Mouse (Mus musculus) hindbrain, embryonic 14.5 days (tissue): ENCODE data around the gene Csde1. TPM values are rescaled to one million over a fixed set of nuclear protein-coding genes. Genes with fewer than 3 reads are reported as not detected.

ENCODE experiments used
- ATAC-seq: fragments of 200-750 bp; cut with Nextera tagmentation; 2 replicates; pipeline ENCODE4 v1.8.0; 2017; ENCODE audit warnings: moderate number of reproducible peaks, mild to moderate bottlenecking, moderate TSS enrichment, moderate library complexity; ENCODE audit not compliant: low FRiP score
- DNase-seq: peaks from one replicate; pipeline ENCODE4 v3.0.0-alpha.2; 2015; ENCODE audit warnings: low spot score
- H3K27ac ChIP-seq: fragments of 300-500 bp; sonication (generic); 2 replicates; pipeline ENCODE4 v1.5.1; 2014; ENCODE audit warnings: mild to moderate bottlenecking, moderate library complexity
- H3K27me3 ChIP-seq: fragments of 300-500 bp; sonication (generic); 2 replicates; pipeline ENCODE4 v1.6.1; 2014; ENCODE audit warnings: mild to moderate bottlenecking, low read length, mixed read lengths; ENCODE audit not compliant: control insufficient read depth, insufficient read depth
- H3K36me3 ChIP-seq: fragments of 300-500 bp; sonication (generic); replicated peaks from 2 replicates; pipeline ENCODE4 v1.6.1; 2014; ENCODE audit not compliant: control insufficient read depth, insufficient read depth
- H3K4me1 ChIP-seq: fragments of 300-500 bp; sonication (generic); replicated peaks from 2 replicates; pipeline ENCODE4 v1.6.1; 2014; ENCODE audit warnings: antibody characterized with exemption, low read length, mixed read lengths; ENCODE audit not compliant: control insufficient read depth, insufficient read depth
- H3K4me2 ChIP-seq: fragments of 300-500 bp; sonication (generic); replicated peaks from 2 replicates; pipeline ENCODE4 v1.6.1; 2014; ENCODE audit warnings: mild to moderate bottlenecking, moderate library complexity
- H3K4me3 ChIP-seq: fragments of 300-500 bp; sonication (generic); replicated peaks from 2 replicates; pipeline ENCODE4 v1.5.1; 2014; ENCODE audit warnings: mild to moderate bottlenecking, low read length
- H3K9ac ChIP-seq: fragments of 300-500 bp; sonication (generic); 2 replicates; pipeline ENCODE4 v1.6.1; 2014
- H3K9me3 ChIP-seq: fragments of 300-500 bp; sonication (generic); 2 replicates; pipeline ENCODE4 v1.6.1; 2016; ENCODE audit warnings: low read length; ENCODE audit not compliant: control insufficient read depth
- WGBS: fragments of 180-500 bp; shearing (Covaris S2); extraction: QIAGEN DNeasy Blood & Tissue Kit; methylation state at CpG from one replicate; pipeline ENCODE4 v1.1.7; 2014; 5-methylcytosine and 5-hydroxymethylcytosine counted together
- polyA plus RNA-seq: library from polyadenylated mRNA; unstranded; fragments of >200 nt; fragmentation: Nextera tagmentation; extraction: Ambion mirVana; gene quantifications from 2 replicates; pipeline ENCODE4 v1.2.1, GENCODE M21; 2014

The Csde1 gene
- polyA plus RNA-seq, 1 experiment from 2014 or later: 429 TPM

DNA sequence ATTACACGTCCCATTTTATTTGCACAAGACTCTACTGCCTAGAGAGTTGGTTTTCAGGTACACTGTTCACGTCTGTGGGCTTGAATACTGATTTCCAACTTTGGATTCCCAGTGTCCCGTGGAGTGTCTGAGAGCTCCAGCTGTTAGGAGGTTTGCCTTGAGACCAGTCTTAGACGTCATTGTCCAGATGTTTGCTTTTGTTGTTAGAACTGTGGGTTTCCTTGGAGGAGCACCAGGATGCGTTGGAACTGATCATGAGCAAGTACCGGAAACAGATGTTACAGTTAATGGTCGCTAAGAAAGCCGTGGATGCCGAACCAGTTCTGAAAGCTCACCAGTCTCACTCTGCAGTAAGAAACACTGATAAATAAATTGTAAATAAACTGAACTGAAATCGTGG is 23.2 kb upstream of the Csde1 start:
- DNase-seq: no peak
- 81% methylated on average over 10 of the region's 10 CpGs for WGBS

DNA sequence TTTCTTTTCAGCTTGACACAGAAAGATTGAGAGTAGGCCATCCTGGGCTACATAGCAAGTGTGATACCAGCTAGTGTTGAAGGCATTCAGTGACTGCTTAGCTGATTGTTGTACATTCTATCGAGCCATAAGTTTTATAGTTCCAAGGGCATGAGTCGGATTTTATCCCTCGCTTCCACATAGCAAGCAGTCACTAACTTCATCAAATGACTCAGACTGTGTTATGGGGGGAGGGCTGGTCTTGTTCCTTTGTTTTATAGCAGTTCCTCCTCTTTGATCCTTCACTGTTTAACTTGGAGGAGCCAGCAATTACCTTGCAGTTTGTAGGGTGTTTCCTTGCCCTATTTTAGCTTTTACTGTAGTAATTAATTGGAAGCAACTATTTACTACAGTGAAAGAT is 22.6 kb upstream of the Csde1 start:
- H3K4me1 ChIP-seq: peaks cover 12% of the 10 kb centered on the region
- H3K9me3 ChIP-seq: no peaks in the 10 kb centered on the region
- H3K9ac ChIP-seq: no peak overlapping the region
- H3K27me3 ChIP-seq: no peaks in the 10 kb centered on the region
- ATAC-seq: no peak
- WGBS: 93% methylated on average over 3 of the region's 3 CpGs
- peak overlapping the region; percentile 58; the same call in 1 of the 2 replicates for H3K4me2 ChIP-seq
- H3K4me3 ChIP-seq: no peak overlapping the region
- H3K27ac ChIP-seq: no peak overlapping the region
- peaks cover 53% of the 10 kb centered on the region for H3K36me3 ChIP-seq
- DNase-seq: no peak

More for the DNA sequence above, 23.2 kb upstream of the Csde1 start:
- peak overlapping the region; percentile 58 for H3K4me2 ChIP-seq
- no peak for ATAC-seq
- no peaks in the 10 kb centered on the region for H3K9me3 ChIP-seq
- no peak overlapping the region for H3K27ac ChIP-seq
- H3K9ac ChIP-seq: no peak overlapping the region
- peaks cover 48% of the 10 kb centered on the region for H3K36me3 ChIP-seq
- no peaks in the 10 kb centered on the region for H3K27me3 ChIP-seq
- peaks cover 12% of the 10 kb centered on the region for H3K4me1 ChIP-seq
- no peak overlapping the region; the same call in 1 of the 2 replicates for H3K4me3 ChIP-seq

DNA sequence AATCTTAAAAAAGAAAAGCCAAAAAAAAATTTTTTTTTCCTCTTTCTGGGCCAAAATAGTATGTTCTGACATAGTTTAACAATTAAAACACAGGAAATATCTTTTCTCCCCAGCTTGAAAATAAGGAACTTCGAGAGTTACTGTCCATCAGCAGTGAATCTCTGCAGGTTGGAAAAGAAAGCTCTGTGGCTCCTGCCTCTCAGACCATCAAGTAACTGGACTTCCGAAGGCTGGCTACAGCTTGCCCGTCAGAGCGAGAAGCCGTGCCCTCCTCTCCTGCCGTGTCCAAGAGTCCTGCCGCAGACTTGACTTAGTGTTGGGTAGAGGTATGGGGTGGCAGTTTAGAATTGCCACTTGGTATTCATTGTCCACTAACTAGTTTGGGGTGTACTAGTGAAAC is 18.6 kb upstream of the Csde1 start:
- Histone ChIP-seq H3K27ac (no peak overlapping the region), H3K4me3 (no peak overlapping the region), H3K27me3 (no peaks in the 10 kb centered on the region), H3K9me3 (no peaks in the 10 kb centered on the region), H3K4me1 (peaks cover 7% of the 10 kb centered on the region), H3K9ac (no peak overlapping the region), H3K4me2 (no peak overlapping the region), H3K36me3 (peaks cover 86% of the 10 kb centered on the region)
- ATAC-seq (no peak), DNase-seq (no peak)
- 95% methylated on average over 7 of the region's 7 CpGs for WGBS

- Histone ChIP-seq H3K4me1 (peaks cover 7% of the 10 kb centered on the region), H3K27me3 (no peaks in the 10 kb centered on the region), H3K9me3 (no peaks in the 10 kb centered on the region), H3K4me2 (no peak overlapping the region), H3K9ac (no peak overlapping the region), H3K4me3 (no peak overlapping the region), H3K36me3 (no peaks in the 10 kb centered on the region), H3K27ac (no peak overlapping the region)
- DNase-seq: no peak
- ATAC-seq: no peak
- WGBS: 73% methylated on average over 2 of the region's 2 CpGs
Observed at GRCm38 (mm10) chr3:103017350-103017749, 2.9 kb upstream of the Csde1 start.

DNA sequence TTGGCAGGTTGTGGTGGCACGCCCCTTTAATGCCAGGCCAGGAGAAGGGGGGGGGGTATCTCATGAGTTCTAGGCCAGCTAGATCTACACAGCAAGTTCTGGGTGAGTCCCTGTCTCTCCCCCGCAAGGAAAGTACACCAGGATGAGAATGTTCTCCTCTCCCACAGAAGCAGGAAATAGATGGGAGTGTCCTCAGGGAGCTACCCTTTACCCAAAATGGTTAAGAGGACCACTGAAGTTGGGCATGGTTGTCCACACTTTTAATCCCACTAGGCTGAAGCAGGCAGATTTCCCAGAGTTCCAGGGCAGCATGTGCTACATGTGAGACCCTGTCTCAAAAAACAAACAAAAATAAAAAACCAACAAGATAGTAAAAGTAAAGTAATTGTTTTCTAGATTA is 764 bp upstream of the Csde1 start:
- no peak for DNase-seq
- Histone ChIP-seq H3K9ac (peak overlapping the region; percentile 98; the same call in 1 of the 2 replicates), H3K9me3 (no peaks in the 10 kb centered on the region), H3K27ac (peak overlapping the region; percentile 99), H3K4me3 (peak overlapping the region; percentile 85), H3K4me1 (peaks cover 12% of the 10 kb centered on the region), H3K27me3 (no peaks in the 10 kb centered on the region), H3K4me2 (peak overlapping the region; percentile 55), H3K36me3 (no peaks in the 10 kb centered on the region)
- WGBS: 95% methylated on average over 2 of the region's 2 CpGs
- ATAC-seq: no peak

DNA sequence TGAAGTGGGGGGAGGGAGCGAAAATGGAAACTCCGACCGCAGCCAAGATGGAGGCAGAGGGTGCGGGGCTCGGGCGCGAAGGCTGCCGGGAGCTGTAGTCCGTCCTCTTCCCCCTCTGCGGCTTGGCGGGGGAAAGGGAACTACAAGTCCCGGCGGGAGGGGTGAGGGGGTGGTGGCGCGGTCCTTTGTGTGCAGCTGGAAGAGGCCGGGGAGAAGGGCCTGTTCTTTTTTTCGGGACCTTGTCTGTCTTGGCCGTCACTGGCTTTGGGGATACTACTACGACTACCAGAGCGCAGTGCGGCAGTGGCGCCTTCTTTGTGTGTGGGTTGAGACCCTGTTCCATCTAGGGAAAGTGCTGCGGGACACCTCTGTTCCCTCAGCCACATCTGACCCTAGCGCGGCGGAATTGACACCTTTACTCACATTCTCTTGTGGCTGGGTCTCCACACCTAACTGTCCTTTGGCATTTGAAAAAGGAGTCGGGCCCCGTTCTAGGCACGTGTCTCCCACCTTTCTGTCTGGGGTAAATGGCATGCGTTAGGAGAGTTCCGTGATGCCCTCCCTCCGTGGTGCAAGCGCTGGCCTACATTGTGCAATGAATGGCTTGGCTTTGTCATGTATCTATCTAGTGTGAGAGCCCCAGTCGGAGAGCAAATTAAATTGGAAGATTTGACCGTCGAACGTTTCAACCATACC is 865 bp downstream of the Csde1 start:
- H3K9me3 ChIP-seq: no peaks in the 10 kb centered on the region
- peak; percentile 87 for DNase-seq
- H3K4me3 ChIP-seq: peak overlapping the region; percentile 85
- no peaks in the 10 kb centered on the region for H3K27me3 ChIP-seq
- peak overlapping the region; percentile 98 for H3K9ac ChIP-seq
- H3K36me3 ChIP-seq: no peaks in the 10 kb centered on the region
- H3K4me1 ChIP-seq: peaks cover 12% of the 10 kb centered on the region
- H3K4me2 ChIP-seq: peak overlapping the region; percentile 68
- WGBS: under 1% methylated on average over 32 of the region's 37 CpGs
- peak; percentile 93 for ATAC-seq
- peak overlapping the region; percentile 99 for H3K27ac ChIP-seq

DNA sequence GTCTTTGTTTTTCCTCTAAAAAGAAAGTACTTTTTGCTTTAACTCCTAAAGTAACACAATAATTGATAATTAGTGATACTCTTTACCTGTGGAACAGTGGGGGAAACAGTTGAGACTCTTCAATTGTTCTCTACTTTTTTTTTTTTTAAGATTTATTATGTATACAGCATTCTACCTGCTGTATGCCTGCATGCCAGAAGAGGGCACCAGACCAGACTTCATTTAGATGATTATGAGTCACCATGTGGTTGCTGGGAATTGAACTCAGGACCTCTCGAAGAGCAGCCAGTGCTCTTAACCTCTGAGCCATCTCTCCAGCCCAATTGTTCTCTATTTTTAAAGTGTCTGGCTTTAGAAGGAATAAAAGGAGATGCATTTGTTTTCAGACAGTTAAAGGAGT is 5.9 kb downstream of the Csde1 start:
- H3K4me2 ChIP-seq: no peak overlapping the region
- ATAC-seq (no peak), DNase-seq (no peak)
- WGBS: 92% methylated on average over 1 of the region's 1 CpGs
- H3K27me3 ChIP-seq: no peaks in the 10 kb centered on the region
- H3K36me3 ChIP-seq: peaks cover 27% of the 10 kb centered on the region
- no peak overlapping the region for H3K27ac ChIP-seq
- no peak overlapping the region for H3K9ac ChIP-seq
- H3K9me3 ChIP-seq: no peaks in the 10 kb centered on the region
- peaks cover 12% of the 10 kb centered on the region for H3K4me1 ChIP-seq
- H3K4me3 ChIP-seq: no peak overlapping the region

- H3K27ac ChIP-seq: no peak overlapping the region
- no peak overlapping the region for H3K9ac ChIP-seq
- WGBS: 95% methylated on average over 6 of the region's 6 CpGs
- no peak overlapping the region for H3K4me3 ChIP-seq
- no peaks in the 10 kb centered on the region for H3K9me3 ChIP-seq
- H3K36me3 ChIP-seq: peaks cover 81% of the 10 kb centered on the region
- DNase-seq (no peak), ATAC-seq (no peak)
- no peaks in the 10 kb centered on the region for H3K4me1 ChIP-seq
- H3K27me3 ChIP-seq: no peaks in the 10 kb centered on the region
- no peak overlapping the region for H3K4me2 ChIP-seq
Observed at GRCm38 (mm10) chr3:103040285-103040684, 20.1 kb downstream of the Csde1 start.

DNA sequence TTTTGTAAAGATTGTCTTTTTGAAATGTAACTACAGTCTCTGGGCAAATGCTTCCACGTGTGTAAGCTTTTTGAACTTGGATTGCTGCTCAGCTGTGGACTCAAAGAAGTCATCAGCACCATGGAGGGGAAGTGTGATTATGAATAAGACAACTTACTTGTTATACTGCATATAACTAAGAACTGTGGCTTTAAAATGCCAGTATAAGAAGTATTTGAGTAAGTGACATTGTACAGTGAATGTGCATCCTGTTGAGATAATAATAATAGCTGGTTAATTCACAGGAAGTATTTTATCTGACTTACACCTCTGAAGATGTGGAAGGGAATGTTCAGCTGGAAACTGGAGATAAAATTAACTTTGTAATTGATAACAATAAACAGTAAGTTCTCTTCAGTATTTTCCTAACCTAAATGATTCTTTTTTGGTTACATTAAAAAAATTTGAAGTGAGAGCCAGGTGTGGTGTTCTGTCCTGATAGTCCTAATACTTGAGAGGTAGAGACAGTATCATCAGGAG is 20.7 kb downstream of the Csde1 start:
- WGBS: 88% methylated on average over 1 of the region's 1 CpGs
- Histone ChIP-seq H3K4me3 (no peak overlapping the region), H3K9me3 (no peaks in the 10 kb centered on the region), H3K4me1 (no peaks in the 10 kb centered on the region), H3K27me3 (no peaks in the 10 kb centered on the region), H3K4me2 (no peak overlapping the region), H3K36me3 (peaks cover 86% of the 10 kb centered on the region), H3K9ac (no peak overlapping the region), H3K27ac (no peak overlapping the region)
- DNase-seq: no peak
- ATAC-seq: no peak
